Mouse (Mus musculus): ENCODE data around the gene Stk38.
"Not testable (repeated sequence)": the region's sequence is repeated elsewhere in the genome, so short reads cannot be mapped to it uniquely, and the experiment has no call there.

Gene Stk38

DNA sequence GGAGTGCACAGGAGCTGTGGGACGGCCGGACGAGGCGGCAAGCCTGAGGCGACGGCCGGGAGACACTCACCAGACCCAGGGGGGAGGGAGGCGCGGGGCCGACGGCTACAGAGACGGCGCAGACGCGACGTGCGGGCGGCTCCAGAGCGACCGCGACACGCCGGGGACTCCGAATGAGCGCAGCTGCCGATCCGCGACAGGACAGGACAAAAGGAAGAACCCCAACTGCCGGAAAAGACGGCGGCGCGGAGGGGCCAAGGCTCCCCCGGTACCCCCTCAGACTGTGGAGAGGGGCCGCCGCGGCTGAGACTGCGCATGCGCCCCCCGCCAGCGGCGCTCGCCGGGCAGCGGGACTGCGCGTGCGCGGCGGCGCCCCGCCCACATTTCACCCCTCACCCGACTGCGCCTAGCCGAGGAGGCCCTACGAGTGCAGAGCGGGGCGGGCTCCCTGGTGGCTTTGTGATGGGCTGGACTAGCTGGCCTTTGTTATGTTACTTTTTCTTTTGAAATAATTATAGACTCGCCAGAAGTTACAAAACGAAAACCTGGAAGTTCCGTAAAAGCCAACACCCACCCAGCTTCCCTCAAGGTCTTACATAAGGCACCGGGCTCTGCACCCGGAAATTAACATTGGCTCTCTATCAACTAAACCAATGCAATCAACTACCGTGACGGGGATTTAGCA lies at the start of gene Stk38:
TSS of gene Stk38 (minus strand) at position 355 of the 685 bp plus-strand sequence.
- DNase-seq, result peak; percentile 95

DNA sequence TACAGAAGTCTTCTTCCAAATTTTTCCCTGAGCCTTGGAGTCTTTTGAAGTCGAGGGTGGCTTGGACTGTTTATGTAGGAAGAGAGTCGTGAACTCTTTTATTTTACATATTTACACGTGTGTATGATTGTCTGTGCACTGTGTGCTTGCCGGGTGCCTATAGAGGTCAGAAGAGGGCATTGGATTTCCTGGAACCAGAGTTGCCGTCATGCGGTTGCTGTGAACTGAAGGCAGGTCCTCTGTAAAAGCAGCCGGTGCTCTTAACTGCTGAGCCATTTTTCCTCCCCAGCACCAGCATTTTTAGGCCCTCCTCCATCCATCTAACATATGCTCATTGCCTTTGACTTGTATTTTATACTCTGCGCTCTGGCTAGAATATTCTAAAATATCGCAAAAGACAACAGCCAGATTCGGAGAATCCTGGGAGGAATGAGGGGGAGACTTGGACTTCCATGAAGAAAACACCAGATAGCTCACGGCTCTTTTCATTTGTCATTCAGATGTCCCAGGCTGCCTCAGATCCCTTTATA lies 49.6 kb upstream of the Stk38 start:
- no peak for DNase-seq

DNA sequence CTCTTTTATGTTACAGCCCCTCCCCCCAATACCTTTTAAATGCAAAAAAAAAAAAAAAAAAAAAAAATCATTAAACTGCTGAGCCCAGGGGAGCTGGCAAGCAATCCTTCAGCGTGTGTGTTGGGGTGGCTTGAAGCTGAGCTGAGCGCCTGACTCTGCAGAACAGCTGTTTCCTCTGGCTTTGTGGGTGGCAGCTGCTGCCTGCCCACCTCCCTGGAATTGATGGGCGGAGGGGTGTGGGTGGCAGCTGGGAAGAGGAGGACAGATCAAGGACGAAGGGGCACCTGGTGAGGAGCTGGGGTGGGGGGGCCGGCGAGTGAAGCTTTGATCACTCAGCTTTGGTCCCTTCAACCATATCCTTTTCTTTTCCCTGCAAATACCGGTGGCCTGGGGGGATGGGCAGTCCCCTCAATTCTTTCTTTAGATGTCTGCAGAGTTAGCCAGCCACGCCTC lies 48.9 kb upstream of the Stk38 start:
- no peak for DNase-seq

DNA sequence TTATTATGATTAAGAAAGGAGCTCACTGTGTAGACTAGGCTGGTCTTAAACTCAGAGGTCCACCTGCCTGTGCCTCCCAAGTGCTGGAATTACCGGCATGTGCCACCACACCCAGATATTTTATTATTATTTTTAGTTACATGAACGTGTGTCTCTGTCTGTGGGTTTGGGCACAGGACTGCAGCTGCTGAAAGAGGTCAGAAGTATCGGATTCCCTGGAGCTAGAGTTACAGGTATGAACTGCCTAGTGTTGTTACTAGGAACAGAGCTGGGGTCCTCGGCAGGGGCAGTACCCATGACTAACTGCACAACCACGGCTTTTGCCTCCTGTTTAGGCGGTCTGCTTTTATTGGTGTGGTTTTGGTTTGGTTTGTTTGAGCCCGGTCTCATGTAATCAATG lies 48.4 kb upstream of the Stk38 start:
- DNase-seq, result no peak

DNA sequence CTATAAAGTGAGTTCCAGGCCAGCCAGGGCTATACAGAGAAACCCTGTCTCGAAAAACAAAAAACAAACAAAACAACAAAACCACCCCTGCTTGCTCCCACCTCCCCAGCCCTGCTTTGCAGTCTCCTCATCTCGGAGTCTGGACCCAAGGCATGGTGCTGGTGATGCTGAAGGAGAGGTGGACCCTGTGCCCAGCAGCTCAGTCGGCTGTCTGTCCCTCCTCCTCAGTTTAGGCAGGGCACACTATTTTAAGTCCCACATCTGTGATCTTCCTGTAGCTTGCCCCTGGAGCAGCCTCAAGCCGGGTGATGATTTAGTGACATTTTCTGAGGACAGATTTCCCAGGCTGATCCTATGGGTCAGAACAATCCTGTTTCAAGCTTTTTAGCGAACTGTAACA lies 47.8 kb upstream of the Stk38 start:
- no peak for DNase-seq

DNA sequence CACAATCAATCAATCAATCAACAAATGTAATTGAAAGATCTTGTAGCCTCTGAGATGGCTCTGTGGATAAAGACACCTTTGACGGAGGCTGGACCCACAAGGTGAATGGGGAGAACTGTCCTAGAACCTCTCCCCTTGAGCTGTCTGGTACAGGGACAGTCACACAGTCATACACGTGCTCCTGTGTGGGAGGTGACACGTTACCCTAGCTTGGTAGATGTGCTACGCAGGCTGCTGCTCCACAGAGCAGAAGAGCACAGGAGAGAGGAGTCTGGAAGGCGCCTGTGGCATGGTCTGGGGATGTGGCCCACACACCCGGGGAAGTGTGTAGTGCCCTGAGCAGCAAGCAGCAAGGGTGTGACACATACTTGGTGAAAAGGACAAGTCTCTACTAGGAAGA lies 46.6 kb upstream of the Stk38 start:
- DNase-seq, result no peak

DNA sequence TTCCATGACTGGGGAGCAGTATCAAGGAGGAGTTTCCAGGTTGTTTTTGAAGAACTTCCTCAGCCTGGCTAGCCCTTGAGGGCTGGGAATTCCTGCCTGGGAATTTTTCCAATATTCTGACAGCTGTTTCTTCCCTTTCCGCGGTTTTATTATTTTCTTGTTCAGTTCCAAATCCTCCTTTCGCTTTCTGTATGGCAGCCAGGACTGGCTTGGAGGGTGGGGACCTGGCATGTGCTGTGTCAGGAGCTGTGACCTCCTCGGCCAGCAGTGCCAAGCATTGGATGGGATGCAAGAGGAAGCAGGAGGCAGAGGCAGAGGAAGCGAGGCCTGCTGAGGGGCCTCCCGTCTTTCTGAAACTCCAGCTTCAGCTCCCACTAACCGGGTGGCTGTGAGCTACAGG lies 46.0 kb upstream of the Stk38 start:
- DNase-seq, result no peak

DNA sequence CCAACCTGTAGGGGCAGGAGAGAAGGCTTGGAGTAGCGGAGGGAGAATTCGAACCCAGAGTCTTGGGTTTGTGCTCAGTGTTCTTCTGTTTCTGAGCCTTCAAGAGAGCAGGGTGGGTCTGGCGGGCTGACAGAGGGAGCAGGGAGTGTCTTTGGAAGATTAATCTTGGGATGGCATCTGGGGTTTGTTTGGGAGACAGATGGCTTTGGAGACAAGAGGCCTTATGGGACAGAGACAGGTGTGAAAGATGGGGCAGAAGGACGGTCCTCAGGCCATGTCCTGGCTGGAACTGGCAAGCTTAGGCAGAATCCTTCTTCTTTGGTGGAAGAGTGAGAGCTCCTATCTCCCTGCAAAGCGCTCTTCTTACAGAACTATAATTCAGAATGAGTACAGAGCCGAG lies 45.3 kb upstream of the Stk38 start:
- DNase-seq, result no peak

DNA sequence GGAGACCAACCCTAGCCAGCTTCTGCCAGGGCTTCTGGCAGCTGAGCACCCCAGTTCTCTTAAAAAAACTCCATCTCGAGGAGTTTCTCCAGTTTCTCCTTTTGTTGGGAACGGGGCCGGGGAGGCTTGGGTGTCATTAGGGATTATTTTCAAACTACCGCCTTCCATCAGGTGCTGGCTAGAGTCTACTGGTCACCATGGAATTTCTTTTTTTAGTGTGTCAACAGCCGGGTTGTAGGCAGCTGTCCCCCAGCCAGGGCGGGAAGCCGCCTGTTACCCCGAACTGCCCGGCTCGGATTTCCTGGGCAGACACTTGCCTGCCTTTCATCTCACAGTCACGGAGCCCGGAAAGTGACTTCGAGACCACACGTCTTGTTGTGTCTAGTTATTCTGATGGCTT lies 43.0 kb upstream of the Stk38 start:
- DNase-seq, result no peak

DNA sequence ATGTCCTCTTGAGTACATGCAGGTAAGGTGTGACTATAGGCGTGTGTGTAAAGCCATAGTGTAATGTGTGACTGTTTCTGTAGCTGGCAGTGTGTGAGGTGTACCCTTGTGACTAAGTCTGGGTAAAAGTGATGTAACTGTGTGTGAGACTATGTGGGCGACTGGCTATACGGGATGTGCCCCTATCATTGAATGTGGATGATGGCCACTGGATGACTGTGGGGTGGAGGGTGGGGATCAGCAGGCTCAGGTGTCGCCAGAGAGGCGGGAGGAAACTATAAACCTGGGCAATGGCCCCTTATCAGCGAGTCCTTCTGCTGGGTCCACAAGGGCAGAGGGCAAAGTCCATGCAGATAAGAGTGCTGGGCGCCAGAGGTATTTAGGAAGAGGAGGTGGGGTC lies 42.1 kb upstream of the Stk38 start:
- peak; percentile 32 for DNase-seq

DNA sequence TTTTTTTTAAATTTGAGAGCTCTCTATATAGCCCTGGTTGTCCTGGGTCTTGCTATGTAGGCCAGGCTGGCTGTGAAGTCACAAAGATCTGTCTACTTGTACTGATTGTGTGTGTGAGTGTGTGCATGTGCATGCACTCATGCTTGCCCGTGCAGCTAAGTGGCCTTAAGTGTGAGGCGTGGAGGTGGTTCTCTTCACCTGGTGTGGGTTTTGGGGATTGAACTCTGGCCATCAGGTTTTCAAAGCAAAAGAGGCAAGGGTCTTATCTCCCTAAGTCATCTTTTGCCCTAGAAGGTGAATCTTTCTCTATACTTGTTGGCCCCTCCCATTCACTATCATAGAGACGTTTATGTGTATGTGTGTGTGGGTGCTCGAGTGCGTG lies 41.7 kb upstream of the Stk38 start:
- DNase-seq, result no peak

DNA sequence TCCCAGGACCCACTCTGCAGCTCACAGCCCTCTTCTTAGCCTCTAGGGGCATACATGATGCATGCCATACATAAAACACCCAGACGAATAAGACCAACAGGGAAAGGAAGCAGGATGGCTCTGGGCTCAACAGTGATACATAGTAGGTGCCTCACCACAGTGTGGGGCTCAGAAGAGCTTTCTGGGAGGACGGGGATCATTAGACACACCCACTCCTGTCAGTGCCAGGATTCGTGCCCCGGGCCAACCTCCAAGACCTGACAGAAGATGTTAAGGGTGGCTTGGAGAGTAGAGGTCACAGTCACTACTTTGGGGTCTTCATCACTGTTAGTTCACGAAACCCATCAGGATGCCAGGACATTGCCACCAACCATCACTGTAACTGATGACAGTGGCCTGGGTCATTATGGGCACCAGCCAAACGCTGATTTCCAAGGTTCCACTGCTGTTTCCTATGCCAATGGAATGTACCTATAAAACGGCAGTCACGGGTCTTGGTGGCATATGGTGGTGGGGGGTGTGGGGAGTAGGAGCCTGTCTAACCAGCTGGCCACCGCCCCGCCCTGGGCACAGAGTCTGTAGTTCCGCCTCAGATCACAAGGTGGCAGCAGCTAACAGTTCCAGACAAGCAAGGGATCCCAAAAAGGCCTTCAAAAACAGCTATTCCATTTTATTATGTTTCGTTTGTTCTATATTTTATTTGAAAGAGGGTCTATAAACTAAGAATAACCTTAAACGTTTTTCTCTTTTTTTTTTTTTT lies 41.1 kb upstream of the Stk38 start:
- DNase-seq, result peak; percentile 73

DNA sequence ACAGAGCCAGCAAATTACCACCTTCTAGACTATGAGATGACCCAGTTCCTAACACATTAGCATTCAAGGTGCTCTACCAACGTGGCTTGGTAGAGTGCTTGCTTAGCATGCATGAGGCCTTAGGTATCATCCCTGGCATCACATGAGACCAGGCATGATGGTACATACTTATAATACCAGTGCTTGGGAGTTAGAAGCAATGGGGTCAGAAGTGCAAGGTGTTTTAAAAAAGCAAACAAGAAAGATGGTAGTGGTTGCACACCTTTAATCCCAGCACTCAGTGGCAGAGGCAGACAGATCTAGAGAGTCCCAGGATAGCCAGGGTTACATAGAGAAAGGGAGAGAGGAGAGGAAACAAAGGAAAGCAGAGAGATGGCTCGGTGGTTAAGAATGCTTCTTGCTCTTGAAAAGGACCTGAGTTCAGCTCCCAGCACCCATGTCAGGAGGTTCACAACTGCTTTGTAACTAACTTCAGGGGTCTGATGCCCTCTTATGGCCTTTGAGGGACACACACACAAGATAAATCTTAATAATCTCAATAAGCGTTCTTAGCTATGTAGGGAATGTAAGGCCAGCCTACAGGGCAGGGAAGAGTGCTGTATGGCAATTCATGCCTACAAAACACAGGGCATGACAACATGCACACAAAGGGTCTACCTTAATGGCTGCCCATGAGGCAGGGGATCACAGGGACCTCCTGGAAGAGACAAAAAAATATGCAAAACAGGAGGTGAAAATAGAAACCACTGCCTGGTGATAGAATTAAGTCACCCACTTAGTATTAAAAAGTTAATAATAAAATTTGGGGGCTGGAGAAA lies 40.1 kb upstream of the Stk38 start:
- DNase-seq, result no peak

DNA sequence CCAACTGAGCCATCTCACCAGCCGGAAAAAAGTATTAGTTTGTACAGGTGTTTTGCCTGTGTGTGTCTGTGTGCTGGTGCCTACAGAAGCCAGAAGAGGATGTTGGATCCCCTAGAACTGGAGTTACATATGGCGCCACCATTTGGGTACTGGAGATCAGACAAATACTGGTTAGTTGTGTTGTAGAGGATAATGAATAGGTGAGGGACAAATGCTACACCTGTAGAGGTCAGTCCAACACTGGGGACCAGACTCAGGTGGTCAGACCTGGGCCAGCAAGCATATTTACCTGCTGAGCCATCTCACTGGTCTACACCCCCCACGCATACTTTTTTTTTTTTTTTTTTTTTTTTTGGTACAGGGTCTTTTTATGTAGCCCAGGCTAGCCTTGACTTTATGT lies 39.1 kb upstream of the Stk38 start:
- no peak for DNase-seq

DNA sequence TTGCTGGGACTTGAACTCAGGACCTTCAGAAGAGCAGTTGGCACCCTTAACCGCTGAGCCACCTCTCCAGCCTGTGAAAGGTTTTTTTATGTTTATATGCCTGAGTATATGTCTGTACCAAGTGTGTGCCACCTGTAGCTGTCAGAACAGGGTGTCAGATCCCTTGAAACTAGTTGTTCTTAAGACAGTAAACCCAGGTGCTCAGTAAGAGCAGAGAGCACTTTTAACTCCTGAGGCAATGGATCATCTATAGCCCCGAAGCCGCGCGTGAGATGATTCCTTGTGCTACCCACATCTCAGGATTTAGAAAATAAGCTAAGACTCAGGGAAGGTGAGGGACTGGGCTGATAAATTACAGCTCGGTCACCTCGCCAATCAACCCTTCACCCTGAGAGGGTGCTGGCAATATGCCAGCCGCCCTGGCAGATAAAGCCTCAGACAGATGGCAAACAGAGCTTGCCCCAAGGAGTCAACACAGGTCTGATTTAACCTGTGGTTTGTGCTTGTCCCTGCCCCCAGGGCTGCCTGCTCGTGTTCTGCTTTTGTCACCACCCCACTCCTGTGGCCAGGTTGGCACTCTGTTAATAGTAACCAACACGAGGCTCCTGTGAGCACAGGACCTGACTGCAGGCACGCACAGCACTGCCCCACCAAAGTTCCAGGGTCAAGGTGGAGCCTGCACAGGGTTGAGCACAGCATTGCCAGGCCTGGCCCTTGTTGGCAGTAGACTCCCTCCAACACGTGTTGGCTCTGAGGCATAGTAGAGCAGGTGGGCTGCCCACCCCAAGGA lies 38.1 kb upstream of the Stk38 start:
- no peak for DNase-seq

DNA sequence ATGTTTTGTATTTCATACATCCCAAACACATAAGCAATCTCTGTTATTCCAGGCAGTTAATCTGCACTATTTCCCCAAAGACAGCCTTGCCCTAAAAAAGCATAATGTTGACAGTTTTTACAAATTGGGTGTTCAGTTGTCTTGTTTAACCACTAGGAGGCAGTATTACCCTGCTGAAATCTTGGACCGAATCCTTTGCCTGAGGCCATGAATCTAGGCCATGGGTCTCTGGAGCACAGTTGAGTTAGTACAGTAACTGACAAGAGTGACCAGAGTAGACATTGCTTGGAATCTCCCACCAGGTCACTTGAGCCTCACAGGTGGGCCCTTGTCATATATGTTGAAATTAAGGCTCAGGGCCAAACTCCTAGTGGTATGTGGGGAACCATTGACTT lies 37.1 kb upstream of the Stk38 start:
- no peak for DNase-seq

DNA sequence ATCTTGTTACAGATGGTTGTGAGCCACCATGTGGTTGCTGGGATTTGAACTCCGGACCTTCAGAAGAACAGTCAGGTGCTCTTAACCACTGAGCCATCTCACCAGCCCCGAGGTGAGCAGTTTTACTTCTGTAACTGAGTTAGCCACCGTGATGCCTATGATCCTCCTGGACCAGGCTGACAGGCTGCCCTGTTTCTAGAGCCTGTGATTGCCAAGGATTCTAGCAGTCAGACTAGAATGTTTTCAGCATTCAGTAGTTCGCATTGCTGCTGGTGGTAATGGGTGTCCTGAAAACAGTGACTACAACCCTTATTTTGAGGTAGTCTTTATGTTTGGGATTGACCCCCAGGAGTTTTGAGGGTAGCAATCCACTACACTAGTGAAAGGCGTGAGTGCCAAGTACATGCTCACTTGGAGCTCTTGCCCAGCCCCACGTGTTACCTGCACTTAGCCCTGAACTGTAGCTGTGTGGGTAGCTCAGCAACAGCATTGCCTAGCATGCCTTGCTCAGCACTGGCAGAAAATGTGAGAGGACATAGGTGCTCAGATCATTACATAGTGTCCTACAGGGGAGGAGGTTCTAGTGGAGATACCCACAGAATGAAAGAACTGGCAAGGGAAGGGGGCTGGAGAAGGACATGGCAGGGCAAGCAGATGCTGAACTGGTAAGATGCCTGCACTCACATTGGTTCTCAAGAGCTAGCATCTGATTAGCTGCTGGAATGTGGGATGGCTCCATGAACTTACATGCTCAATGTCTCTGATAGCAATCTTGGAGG lies 36.5 kb upstream of the Stk38 start:
- no peak for DNase-seq

DNA sequence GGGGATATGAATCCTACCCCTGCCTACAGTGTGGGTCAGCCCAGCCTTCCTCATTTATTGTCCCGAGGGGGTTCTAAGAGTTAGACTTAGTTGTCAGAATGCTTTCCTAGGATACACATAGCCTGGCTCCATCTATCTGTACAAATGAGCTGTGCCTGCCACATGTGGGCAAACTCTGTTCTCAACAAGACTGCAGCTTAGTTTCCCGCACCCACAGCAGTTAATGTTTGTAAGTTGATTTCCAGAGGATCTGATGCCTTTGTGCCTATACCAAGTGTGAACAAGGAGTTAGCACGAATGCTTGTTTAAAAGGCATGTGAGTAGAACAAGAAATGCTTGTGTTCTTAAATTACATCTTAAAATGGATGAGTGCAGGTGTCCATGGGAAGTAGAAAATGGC lies 35.8 kb upstream of the Stk38 start:
- no peak for DNase-seq

DNA sequence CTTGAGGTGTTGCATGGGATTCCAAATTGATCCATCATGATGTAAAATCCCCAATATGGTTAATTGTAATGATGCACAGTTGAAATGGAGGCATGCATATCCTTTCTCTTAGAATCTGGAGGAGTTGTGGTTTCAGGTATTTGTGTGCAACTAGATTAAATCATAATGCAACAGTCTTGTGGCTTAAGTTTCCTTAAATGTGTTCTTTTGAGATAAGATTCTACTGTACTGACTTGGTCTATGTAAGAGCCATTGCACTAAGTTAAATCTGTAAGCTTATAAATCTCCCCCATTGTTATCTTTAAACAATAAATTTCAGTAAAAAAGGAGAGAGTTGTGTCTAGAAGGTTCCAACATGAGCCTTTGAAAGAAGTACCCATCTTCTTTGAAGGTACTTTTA lies 34.8 kb upstream of the Stk38 start:
- DNase-seq, result no peak

DNA sequence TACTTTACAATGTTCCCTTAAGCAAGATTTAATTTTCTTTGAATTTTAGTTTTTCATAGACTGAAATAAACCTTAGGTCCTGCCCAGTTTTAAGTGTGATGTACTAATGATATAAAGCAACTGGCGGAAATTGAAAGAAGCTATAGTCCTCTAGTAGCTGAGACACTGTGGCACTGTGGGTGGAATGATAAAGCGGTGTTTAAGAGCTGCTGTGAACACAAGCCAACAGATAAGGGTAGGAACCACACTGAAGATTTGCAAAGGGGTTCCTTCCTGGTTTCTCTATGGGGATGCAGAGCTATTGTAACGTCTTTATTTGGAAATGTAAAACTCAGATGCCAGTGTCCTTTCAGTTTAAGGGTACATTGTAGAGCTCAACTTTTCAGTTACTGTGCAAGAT lies 33.8 kb upstream of the Stk38 start:
- not testable (repeated sequence) for DNase-seq

DNA sequence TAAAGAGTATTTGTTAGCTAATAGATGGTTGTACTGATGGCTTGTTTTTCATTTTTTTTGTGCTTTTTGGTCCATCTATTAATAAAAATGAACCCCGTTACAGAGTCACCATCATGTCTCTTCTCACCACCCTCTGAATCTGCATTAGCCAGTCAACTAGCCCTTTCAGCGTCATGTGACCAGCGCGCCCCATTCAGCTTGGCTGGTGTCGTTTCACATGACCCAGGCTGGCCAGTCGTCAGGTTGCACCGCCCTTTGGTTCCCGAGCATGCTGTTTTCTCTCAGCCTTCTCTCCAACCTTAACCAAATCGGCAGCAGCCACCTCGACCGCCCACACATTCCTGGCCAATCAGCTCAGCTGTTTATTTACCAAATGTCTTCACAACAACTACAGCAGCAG lies 31.6 kb upstream of the Stk38 start:
- no peak for DNase-seq

DNA sequence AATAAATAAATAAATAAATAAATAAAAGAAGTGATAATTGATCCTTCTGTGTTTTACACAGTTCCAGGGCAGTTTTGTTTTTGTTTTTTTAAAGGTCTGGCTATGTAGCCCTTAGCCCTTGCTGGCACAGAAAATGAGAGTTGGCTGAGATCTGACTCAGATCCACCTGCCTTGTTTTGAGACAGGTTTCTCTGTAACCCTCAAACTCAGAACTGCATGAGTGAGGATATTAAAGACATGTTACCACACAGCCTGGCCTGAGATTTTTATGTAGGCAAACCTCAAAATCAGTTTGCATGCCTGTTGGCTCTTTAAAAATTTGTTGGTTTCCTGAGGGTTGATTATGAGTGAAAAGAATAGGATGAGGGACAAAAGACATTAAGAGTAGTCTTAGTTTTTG lies 27.7 kb upstream of the Stk38 start:
- DNase-seq, result no peak
